Mouse (Mus musculus): Measurements from ENCODE around the gene Elovl5.
A peak's percentile ranks its signal among the peaks of the same experiment; 100 is the strongest.

Gene Elovl5

DNA sequence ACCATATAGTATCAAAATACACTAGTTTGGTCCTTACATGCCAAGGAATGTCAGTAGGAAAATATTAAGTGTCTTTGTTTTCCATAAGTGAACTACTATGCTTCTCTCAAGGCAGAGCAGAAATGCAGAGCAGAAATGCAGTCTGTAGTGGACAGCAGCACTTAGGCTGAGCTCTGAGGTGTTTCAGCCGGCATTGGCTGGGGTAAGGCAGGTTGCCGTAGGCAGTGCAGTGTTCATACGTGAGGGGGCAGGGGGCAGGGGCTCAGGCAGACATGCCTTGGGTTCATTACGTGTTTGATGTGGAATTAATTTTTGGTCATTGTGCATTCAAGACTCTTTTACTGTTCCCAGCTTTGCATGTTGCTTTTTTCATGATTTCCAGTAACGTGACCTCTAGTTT lies 12.1 kb downstream of the Elovl5 start:
- DNase-seq: no peak

DNA sequence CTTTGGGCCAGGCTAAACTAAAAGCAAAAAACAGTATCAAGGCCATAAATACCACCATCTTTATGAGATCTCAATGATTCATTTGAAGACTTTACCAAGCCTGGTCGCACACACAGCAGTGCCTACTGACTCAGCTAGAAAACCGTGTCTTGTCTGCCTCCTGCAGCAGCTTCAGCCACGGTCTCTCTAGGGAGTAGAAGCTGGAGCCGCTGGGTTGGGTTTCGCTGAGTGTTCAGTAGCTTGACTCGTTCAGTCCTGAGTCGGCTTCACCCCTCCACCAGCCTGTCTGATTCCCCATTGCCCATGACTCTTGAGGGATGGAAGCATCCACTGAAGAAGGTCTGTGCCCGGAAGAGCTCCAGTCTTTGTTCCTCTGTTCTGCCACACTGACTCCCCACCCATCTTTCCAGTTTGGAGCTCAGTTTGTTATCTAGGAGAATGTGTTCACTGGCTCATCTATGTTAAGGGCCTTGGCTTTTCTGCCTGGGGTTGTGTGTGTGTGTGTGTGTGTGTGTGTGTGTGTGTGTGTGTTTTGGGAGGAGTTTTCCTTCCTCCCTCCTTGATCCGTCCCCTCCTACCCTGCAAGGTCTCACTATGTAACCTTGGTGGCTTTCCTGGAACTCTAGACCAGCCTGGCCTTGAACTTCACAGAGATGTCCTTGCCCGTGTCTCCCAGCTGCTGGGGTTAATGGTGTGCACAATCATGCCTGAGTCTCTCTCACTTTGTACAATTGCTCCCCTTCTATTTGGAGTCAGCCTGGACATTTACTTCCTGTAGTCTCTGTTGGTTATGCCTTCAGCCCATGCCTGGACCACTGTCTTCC lies 13.1 kb downstream of the Elovl5 start:
- DNase-seq: no peak

DNA sequence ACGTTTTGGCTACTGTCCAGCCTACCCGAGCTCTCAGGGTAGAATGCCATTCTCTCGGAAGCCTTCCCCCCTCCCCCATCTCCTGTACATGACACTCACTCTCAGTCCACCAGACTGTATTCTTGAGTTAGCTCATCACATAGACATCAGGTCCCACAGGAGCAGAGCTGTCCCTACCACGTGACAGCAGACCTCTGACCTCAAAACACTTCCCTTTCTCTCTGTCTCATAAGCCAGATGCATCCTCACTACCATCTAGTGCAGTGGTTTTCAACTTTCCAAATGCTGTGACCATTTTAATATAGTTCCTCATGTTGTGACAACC lies 13.7 kb downstream of the Elovl5 start:
- DNase-seq: no peak

DNA sequence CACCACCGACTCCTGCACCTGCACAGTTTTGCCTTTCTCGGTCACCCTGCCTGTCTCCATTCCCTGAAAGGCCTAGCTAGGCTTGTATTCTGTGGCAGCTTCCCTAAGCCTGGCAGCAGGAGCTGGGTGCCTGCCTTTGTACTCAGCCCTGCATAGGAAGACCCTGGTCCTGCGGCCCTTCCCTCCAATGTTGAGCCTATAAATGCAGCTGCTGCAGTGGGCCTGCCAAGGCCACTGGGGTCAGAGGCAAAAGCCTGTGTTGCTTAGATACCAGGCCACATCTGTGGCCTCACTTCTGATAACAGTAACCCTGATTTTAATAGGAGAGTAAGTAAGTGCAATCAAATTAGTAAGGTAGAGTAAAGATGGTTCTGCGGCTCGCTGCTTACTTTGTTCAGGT lies 14.6 kb downstream of the Elovl5 start:
- no peak for DNase-seq

DNA sequence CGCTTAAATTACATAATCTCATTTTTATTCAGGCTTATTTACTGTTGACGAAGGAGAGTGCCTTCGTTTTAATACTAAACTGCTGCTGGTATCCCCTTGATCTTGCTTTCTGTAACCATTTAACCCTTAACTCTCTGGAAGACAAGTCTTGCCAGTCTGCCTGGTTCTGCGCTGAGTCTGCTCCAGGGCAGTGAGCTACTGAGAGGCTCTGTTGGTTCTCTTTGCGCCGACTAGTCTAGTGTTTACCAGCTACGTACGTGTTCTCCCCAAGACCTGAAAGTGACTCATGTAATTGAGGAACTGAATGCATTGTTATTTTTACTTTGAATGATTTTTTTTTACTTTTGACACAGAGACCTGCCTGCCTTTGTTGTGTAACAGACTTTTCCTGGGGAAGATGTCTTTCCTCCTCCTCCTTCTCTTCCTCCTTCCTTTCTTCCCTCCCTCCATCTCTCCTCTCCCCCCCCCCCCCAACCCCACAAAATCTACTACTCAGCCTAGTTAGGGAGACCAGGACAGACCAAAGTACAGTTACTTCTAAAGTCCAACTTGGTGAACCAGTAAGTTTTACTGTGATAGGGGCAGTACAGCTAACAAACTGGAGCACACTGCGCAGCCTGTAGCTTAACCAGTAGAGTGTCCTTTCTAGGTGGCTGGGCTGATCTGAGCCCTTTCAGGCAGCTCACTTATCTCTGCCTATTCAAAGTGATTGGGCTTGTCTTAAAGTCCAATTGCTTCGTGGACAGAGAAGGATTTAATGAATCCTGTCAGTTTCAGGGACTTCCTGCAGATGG lies 18.9 kb downstream of the Elovl5 start:
- peak; percentile 63 to 77 for DNase-seq

DNA sequence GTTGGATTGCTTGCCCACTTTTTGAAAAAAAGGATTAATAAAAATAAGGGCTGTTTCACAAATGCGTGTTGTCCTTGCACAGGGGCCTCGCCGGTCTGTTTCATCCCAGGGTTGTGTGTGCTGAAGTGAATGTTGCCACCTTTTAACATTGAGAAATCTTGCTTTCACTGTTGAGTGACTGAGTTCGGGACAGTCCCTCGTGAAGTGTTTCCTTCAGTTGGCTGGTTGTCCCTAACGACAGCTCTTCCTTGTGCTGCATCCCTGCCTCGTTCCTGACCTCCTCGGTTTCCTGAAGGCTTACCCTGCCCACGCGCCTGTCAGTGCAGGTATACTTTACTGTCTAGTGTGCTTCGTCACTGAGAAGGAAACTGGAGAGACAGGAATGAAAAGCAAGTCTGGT lies 20.7 kb downstream of the Elovl5 start:
- DNase-seq: no peak

DNA sequence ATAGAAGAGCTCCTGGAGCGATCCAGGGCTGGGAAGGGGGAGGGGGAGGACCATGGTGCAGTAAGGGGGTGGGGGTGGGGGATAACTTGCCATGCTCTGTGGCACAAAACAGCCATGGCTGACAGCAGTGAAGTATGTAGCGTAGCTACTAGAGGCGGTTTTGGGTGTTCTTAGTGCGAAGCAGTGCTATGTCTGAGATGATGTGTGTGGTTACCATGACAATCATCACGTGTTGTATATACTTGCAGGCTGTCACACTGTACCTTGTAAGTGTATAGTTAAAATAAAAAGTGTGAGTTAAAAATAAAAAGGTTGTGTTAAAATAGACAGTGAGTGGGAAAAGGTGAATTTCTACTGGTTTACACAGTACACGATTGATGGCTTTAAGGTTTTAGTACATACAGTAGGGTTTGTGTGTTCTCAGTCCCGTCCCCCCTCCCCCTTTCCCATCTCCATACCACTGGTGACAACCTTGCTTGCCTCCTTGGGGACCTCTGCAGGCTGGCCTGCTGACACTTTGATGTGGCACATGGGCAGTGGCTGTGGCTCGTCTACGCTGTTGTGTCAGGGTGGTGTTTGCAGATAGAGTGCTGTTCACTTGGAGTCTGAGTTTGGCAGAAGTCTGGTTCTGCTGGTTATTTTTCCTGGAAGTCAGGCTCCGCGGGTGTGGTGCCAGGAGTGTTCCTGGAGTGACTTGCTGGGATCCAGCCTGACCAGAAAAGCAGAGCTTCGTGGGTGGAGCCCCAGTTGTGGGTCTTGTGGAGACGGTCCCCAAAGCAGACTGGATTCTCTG lies 21.8 kb downstream of the Elovl5 start:
- DNase-seq: peak in 1 of 2 experiments; percentile 50

DNA sequence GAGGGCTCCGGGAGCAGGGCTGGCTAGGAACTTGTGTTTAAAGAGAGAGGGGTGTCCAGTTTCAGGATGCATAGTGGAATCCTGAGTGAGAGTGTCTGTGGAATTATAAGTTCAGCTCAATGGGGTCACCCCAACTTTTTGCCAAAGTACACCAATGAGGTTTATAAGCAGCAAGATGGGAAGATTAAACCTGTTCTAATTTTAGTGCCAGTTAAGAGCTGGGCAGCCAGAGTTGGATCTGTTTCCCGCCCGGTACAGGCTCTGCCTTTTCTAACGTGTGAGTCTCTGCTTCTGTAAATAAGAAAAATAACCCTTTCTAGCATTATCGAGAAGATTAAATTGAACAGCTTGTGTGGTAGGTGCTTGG lies 22.4 kb downstream of the Elovl5 start:
- no peak for DNase-seq

DNA sequence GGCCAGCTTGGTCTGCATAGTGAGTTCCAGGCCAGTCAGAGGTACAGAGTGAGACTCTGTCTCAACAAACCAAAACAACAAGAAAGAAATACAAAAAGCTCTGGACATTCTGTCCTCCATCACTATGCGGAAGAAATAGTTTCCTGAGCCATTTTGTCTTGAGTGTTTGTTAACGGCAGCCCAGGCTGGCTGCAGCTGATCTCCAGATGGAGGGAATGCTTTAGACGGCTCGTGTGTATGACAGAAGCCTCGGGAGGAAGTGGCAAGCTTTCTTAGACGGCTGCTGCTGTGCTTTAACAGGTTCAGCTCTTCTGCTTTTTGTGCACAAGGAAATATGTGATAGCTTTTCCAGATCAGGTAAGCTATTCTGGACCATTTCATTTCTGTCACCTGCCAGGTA lies 23.9 kb downstream of the Elovl5 start:
- DNase-seq: no peak

DNA sequence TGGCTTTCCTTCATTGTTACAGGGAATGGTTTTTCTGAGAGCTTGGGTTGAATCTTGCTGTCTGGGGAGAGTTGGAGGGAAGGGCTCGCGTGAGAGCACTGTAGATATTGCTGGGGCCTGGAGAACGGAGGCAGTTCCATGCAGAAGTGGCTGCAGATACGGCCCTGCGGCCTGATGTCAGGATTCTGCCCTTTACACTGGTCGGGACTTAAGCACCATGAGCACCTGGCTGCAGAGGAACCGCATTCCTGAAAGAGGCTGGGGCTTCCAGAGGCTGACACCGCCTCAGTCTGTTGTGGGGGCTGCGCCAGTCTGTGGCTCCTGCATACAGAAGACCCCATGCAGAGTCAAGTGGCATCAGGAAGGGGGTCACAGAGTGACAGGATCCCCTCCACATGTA lies 24.7 kb downstream of the Elovl5 start:
- no peak for DNase-seq

DNA sequence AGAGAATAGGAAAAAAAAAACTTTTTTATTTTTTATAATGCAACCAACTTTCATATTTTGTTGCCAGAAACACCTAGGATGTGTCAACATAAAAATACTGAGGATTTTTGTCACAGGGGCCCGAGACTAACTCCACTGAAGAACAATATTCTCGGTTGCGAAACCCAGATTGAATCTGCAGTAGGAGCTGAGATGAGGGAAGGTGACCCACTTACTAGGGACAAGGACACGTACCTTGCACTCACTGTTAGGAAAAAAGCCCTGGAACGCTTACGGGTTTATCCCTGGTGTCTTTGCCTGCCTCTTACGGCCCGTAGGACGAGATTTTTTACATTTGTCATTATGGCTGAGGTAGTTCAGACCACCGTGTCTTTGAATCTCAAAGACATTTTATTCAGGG lies 25.2 kb downstream of the Elovl5 start:
- DNase-seq: no peak

DNA sequence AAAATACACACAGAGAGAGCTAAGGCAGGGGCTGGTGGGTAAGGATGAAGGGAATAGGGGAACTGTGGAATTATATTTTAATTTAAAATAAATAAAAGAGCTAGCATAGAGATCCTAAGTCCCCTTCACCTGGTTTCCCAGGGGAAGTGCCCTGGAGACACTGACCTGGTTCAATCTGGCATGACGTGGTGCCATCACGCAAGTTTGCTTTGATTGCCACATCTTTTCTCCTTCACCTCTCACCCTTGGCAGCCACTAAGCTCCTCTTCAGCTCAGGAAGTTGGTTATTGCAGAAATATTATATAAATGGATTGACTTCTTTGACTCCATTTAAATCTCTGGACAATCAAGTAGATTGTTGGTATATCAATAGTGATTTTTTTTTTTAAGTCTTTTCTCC lies 26.2 kb downstream of the Elovl5 start:
- no peak for DNase-seq

DNA sequence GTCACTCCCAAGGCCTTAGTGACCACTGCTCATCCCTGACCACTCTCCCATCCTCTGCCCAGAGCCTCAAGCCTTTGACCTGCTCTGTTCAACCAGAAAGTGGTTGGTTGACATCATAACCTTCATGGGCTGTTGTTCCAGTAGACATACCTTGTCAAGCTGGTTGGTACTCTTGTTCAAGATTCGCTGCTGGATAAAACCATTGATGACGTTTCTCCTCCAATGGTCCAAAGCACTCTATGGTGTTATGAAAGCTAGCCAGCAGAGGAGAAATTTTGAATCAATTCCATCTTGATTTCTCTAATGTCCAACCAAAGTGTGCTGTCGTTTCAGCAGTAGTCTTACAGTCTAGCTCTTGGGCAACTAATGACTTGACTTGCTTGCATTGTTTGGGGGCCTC lies 27.0 kb downstream of the Elovl5 start:
- DNase-seq: no peak

DNA sequence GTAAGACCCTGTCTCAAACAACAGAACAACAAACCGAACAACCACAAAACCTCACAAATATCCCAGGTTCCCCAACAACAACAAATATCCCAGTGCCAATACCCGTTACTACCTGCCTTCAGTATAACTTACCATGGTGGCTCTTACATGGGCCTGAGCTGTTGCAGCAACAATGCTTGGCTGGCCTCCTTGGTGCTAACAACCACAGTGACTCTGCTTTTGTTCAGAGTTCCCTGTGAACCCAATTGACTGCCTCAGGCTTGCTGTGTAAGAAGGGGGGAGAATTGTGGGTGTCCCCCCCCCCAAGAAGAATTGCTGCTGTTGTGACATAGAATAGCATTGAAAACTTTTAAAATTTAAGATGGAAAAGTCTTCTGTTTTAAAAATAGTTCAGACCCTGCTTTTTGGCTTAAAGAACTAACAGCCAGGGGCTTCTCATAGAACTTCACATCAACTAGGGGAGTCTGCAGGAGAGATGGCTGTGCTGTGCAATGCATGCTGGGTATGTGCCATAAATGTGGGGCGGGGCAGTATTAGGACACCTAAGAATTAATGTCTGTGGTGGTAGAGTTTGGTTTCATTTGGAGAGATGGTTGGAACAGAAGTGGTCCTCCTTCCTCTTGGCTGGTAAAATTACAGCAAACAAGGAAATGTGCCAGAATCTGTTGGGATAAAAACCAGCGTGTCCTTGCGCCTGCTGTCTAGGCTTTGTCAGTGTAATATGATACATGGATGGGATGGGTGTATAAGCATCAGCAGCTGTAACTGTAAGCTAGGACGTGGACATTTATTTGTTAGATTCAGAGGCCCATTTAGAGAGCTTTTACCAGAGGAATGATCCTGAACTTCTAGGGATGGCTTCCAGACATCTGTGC lies 28.9 kb downstream of the Elovl5 start:
- DNase-seq: no peak

DNA sequence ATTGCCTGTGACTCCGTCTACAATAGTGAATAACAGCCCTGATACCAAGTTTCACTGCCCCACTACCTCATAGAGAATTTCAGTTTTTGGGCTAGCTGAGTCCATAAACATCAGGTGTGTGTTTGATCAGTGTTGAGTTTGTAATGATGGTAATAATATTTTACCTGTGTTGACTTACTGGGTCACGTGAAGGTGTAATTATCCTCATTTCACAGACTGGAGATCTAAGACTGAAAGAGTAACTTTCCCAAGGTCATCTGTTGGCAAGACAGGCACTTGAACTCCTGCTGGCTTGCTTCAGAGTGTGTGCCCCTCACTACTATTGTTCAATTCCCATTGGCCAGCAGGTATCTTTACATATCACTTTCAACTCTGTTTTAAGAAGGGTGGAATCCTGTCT lies 31.1 kb downstream of the Elovl5 start:
- no peak for DNase-seq

DNA sequence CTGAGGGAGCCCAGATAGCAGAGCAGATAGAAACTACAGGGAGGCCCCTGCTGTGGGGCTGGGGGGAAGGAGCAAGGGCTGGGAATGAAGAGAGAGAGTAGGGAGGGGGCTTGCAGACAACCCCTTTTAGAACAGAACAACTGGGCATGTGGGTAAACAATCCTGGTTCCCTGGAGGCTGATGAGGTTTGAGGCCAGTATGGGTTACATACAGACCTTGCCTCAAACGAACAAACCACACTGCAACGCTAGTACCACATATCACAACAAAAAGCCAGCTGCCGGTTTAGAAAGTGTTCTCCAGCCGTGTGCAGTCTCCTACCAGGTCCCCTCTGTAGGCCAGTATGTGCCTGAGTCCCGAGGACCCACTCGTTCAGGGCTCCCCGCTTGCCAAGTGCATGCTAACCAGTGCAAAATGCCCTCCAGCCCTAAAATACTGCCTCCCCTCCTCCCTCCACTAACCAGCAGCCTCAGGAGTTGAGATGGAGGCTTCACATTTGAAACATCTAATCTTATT lies 32.6 kb downstream of the Elovl5 start:
- DNase-seq: no peak

DNA sequence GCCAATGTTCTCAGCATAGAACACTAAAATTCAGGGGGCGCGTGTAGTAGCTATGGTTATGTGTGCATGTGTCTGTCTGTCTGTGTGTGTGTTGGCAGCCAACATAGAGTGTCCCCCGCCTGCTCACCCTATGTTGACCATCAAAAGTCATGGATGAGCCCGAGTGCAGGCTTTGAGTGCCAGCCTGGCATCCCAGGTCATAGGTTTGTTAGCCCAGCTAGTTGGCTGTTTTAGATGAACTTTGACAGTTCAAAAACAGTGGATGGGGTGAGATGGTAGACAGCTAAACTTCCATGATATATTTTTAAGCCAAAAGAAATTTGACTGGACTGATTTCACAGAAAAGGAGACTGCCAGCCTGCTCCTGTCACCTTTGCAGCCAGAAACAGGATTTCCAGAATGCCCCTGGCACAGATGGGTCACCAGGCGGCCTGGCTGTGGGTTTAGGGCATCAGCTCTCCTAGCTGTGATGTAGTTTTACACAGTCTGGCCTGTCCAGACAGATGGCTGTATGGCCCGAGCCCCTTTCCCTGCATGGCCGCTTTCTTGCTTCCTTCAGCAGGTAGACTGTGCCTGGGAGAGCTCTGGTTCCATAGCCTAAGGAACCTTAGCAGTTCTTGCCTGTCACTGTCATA lies 33.8 kb downstream of the Elovl5 start:
- no peak for DNase-seq

DNA sequence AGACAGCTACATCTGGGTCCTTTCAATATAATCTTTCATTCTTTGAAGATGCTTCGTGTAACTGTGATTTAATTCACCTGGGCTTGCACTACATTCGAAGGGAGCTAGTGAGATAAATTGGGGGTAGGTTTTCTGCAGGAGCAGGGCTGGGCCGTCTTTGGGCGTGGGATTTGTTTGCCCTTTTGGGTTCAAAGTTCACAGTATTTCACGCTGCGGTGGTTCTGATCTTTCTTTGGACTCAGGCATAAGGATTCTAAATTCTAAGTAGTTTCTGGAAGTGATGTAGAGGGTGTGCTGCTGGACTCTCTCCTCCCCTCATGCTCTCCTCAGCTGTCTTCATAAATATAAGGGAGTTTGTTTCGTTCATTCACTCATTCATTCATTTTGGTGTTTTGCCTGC lies 34.8 kb downstream of the Elovl5 start:
- DNase-seq: peak; percentile 28 to 44

DNA sequence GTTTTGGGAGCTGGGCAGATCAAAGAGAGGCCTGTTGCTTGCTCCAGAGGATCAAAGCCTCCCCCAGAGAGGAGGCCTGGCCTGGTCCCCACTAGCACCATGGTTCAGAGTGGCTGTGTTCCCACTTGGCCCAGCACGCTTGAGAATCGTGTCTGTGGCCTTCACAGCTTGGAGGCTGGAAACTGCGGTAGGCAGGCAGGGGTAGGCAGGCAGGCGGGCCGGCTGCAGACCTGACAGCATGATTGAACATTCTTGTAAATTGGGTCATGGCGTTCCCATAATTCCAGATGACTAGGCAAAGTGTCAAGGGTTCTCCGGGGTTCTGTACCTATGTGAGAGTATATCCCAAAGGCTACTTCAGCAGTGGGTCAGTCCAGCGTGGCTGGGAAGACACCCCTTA lies 35.9 kb downstream of the Elovl5 start:
- no peak for DNase-seq

DNA sequence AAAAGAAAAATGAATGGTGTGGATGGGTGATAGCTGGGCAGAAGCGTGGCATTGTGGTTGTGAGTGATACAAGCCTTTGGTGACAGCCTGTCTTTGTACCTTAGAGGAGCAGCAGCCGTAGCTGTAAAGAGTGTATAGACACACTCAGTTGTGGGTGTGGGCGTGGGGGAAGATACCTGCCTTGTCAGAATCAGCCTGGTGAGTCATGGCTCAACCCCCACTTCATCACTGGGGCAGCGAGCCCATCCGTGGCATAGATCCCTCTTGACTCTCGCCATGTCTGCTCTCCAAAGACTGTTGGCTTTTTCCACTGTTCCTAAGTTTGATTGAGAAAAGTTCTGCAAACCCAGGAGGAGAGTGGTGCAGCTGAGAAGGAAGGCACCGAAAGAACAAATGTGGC lies 37.3 kb downstream of the Elovl5 start:
- DNase-seq: no peak

DNA sequence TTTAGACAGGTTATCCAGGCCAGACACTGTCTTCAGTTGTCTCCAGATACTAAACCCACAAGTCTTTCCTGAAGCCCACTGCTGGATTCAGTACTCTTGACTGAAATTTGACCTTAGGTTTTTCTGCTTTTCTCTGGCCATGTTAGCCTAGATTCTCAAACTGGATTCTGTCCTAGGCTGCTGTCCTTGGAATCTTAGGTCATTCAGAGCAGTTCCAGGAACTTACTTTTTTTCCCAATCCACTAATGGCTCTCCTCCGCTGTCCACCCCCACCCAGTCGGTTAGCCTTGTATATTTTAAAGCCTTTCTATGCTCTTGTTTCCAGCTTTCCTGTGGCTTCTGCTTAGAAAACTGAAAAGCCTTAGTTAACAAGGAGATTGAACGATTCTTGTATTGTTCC lies 37.8 kb downstream of the Elovl5 start:
- DNase-seq: no peak

DNA sequence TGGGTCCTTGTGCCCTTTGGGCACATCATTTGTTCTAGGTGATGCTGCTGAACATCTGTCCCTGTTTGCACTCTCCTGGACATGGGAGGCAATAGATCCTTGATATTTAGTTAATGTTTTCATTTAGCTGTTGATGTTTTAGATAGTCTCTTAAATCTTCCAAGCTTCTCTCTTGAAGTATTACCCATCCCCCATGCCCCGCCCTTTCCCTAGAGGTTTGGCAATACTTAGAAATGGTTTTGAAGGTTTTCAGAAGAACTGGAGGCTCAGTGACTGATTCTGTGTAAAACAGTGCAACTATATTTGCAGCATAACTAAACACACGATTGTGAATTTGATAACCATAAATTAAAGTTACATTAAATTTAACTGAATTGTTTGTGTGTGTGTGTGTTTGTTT lies 38.3 kb downstream of the Elovl5 start:
- DNase-seq: no peak
